Mouse (Mus musculus) liver, embryonic 14.5 days (tissue): ENCODE measurements at regions not wholly inside any gene's neighbourhood (a gene's known extent, or its start where the extent isn't known, plus 50 kb on each side); places are given as distances from the start of the nearest gene placed in this dataset.

Source experiments
- ATAC-seq: fragments of 200-750 bp; cut with Nextera tagmentation; 2 replicates; pipeline ENCODE4 v1.8.0; 2017; ENCODE audit warnings: moderate number of reproducible peaks, mild to moderate bottlenecking, moderate library complexity; ENCODE audit not compliant: insufficient read depth
- DNase-seq, 3 experiments: peaks; one replicate each; pipeline ENCODE4 v3.0.0-alpha.2; 2012 to 2013; ENCODE audit warnings: low read depth in 3 of 3, low spot score in 3 of 3
- H3K27ac ChIP-seq: fragments of 300-500 bp; sonication (generic); 2 replicates; pipeline ENCODE4 v1.5.1; 2014; ENCODE audit warnings: moderate library complexity, mild to moderate bottlenecking, control low read depth, inconsistent platforms
- H3K27me3 ChIP-seq: fragments of 300-500 bp; sonication (generic); 2 replicates; pipeline ENCODE4 v1.6.1; 2014; ENCODE audit warnings: mild to moderate bottlenecking, low read length, moderate library complexity; ENCODE audit not compliant: control insufficient read depth, insufficient read depth
- H3K36me3 ChIP-seq: fragments of 300-500 bp; sonication (generic); replicated peaks from 2 replicates; pipeline ENCODE4 v1.6.1; 2014; ENCODE audit warnings: low read depth; ENCODE audit not compliant: control insufficient read depth, insufficient read depth
- H3K4me1 ChIP-seq, 2 experiments: fragments of 200-500 bp in 1 of 2; fragments of 300-500 bp in 1 of 2; sonication (generic) in 1 of 2; replicated peaks; 2 replicates each; pipeline ENCODE4 v1.6.1; 2012 to 2014; ENCODE audit warnings: antibody characterized with exemption in 1 of 2, inconsistent platforms in 1 of 2, low read length in 1 of 2; ENCODE audit not compliant: control insufficient read depth in 2 of 2, insufficient read depth in 2 of 2
- H3K4me2 ChIP-seq: fragments of 300-500 bp; sonication (generic); 2 replicates; pipeline ENCODE4 v1.6.1; 2014; ENCODE audit warnings: low read depth, mild to moderate bottlenecking, control low read depth, moderate library complexity
- H3K4me3 ChIP-seq, 2 experiments: fragments of 200-500 bp in 1 of 2; fragments of 300-500 bp in 1 of 2; sonication (generic) in 1 of 2; 2 replicates each; pipeline ENCODE4 v1.5.1; 2012 to 2014; ENCODE audit warnings: low read depth in 2 of 2, low read length in 2 of 2, mild to moderate bottlenecking in 2 of 2, control low read depth in 1 of 2, inconsistent platforms in 1 of 2, moderate library complexity in 1 of 2; ENCODE audit not compliant: insufficient read depth in 1 of 2
- H3K9ac ChIP-seq: fragments of 300-500 bp; sonication (generic); replicated peaks from 2 replicates; pipeline ENCODE4 v1.6.1; 2014; ENCODE audit warnings: mild to moderate bottlenecking, control low read depth, moderate library complexity
- H3K9me3 ChIP-seq: fragments of 300-500 bp; sonication (generic); 2 replicates; pipeline ENCODE4 v1.6.1; 2016; ENCODE audit warnings: low read length, mixed read lengths; ENCODE audit not compliant: control insufficient read depth
- CTCF ChIP-seq: IDR thresholded peaks from 2 replicates; pipeline ENCODE4 v1.5.1; 2016; ENCODE audit warnings: antibody characterized with exemption, low read depth, control low read depth
- EP300 ChIP-seq: IDR thresholded peaks from 2 replicates; pipeline ENCODE4 v1.6.1; 2016; ENCODE audit warnings: antibody characterized with exemption, low read depth
- WGBS: fragments of 180-500 bp; shearing (Covaris S2); extraction: QIAGEN DNeasy Blood & Tissue Kit; methylation state at CpG from one replicate; pipeline ENCODE4 v1.1.7; 2014; ENCODE audit not compliant: insufficient replicate concordance; 5-methylcytosine and 5-hydroxymethylcytosine counted together

DNA sequence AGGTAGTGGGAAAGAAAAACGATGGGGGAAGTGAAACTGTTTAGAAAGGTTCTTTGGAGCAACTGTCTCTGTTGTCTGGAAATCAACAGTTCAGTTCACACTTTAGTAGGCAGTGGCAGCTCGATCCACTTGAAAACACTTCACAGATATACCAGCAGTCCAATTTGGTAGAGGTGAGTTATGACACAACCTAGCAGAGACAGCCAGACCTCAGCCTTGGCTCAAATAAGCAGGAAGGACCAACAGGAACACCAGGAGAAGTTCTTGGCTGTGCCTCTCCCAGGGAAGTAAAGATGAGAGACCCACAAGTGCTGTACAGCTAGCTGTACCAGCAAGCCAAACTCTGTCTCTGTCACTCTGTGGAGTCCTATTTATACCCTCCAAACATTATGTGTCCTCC, 163.2 kb upstream of the Nampt start:
- no peaks in the 10 kb centered on the region for H3K36me3 ChIP-seq
- H3K9ac ChIP-seq = no peak overlapping the region
- no peak for TF ChIP-seq EP300
- no peak for TF ChIP-seq CTCF
- no peak overlapping the region for H3K4me2 ChIP-seq
- 45% methylated on average over 2 of the region's 2 CpGs for WGBS
- 0 out of 4 replicates have a peak, but pooled peaks cover 0 to 1% of the 10 kb centered on the region in 2 experiments for H3K4me1 ChIP-seq
- no peaks in the 10 kb centered on the region for H3K9me3 ChIP-seq
- ATAC-seq (no peak), DNase-seq (no peak)
- no peak overlapping the region for H3K27ac ChIP-seq
- H3K27me3 ChIP-seq = no peaks in the 10 kb centered on the region
- H3K4me3 ChIP-seq = no peak overlapping the region

DNA sequence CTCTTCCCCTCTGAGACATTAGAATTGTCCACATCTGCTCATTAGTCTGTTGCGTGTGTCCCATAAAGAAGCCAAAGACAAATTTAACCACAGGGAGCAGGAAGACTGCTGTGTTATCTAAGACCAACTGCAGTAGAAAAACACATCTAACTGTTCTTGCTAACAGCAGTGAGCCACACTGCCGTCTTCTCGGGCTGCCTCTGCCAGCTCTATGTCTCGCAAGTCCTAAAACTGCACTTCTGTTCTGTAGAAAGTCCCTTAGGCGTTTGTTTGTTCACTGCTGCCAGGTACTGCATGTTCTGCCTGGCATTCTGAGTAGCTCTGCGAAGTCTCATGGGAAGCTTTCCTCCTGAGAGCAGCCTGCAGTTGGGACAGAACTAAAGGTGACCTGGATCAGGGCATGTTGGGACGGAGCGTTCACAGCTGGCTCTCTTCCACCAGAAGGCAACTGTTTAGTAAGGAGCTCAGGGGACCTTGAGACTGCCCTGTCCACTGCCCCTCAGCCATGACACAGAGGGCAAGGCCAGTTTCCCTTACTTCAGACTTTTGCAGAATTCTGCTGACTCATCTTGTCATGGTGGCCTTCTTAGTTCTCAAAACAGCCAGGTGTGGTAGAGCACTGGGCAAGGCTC, 157.4 kb upstream of the Nampt start:
- Histone ChIP-seq H3K4me1 (0 out of 4 replicates have a peak, but pooled peaks cover 0 to 1% of the 10 kb centered on the region in 2 experiments), H3K4me3 (no peak overlapping the region), H3K27me3 (no peaks in the 10 kb centered on the region), H3K4me2 (no peak overlapping the region), H3K36me3 (no peaks in the 10 kb centered on the region), H3K27ac (no peak overlapping the region), H3K9ac (no peak overlapping the region), H3K9me3 (no peaks in the 10 kb centered on the region)
- 46% methylated on average over 8 of the region's 8 CpGs for WGBS
- ATAC-seq = no peak
- DNase-seq = no peak
- TF ChIP-seq CTCF (no peak), EP300 (no peak)

DNA sequence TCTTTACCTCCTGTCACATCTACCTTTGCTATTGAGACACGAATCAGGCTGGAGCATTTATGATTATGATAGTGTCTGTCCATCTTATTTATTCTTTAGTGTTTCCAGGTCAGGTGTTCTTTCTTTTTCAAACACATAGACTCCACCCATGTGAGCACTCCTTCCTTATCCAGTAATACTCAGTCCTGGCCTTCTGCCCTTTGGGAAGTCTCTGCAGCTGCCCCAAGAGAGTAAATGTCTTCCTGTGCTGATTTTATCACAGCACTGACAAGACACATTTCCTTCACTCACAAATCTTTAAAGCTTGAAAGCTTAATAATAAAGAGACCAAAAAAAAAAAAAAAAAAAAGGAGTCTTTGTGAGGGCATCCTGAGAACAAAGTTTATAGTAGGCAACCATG, 153.3 kb upstream of the Nampt start:
- Histone ChIP-seq H3K27ac (no peak overlapping the region), H3K4me3 (no peak overlapping the region), H3K9me3 (no peaks in the 10 kb centered on the region), H3K27me3 (no peaks in the 10 kb centered on the region), H3K4me1 (peaks cover 0 to under 1% of the 10 kb centered on the region in 2 experiments; a peak in 1 of 4 replicates), H3K4me2 (no peak overlapping the region), H3K9ac (no peak overlapping the region), H3K36me3 (no peaks in the 10 kb centered on the region)
- no peak for DNase-seq
- no peak for ATAC-seq
- 29% methylated on average over 1 of the region's 1 CpGs for WGBS
- no peak for TF ChIP-seq CTCF
- no peak for TF ChIP-seq EP300

DNA sequence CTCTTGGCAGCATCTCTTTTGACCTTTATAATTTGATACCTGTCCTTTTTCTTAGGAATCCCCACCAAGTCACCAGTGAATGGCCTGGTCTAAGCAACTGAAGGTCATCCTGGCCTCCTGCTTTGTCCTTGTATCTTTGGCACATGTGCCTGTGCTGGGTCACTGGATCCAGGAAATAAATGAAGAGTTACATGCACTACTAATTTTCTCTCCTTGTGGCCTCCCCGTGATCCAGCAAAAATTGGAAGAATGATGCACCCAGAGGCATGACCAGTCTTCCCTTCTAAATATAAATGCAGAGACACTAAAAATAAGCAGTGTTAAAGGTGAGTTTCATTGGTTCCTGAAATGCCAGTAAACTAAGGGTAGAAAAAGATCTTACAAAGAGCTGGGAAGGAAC, 141.4 kb upstream of the Nampt start:
- Histone ChIP-seq H3K27me3 (no peaks in the 10 kb centered on the region), H3K36me3 (no peaks in the 10 kb centered on the region), H3K27ac (no peak overlapping the region), H3K9me3 (no peaks in the 10 kb centered on the region), H3K4me1 (no peaks in the 10 kb centered on the region), H3K9ac (no peak overlapping the region), H3K4me2 (no peak overlapping the region), H3K4me3 (no peak overlapping the region)
- WGBS = 53% methylated on average over 1 of the region's 1 CpGs
- ATAC-seq (no peak), DNase-seq (no peak)
- no peak for TF ChIP-seq EP300
- TF ChIP-seq CTCF = no peak

DNA sequence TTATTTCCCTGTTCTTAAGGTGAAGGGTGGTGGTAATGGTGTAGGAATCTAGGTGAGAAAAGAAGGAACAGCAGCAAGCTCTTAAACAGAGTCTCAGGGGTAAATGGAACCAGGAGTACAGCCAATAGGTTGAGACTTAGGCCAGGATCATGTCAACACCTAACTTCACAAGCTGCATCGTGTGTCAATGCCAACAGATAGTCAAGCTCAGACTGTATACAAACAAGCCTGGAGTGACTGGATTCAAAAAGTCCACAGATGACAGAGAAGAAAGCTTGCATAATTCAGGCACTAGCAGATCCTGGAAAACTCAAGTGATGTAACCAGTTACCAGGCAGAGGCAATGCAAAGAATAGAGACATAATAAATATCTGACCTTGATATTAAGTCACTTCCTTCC, 140.6 kb upstream of the Nampt start:
- no peak for DNase-seq
- Histone ChIP-seq H3K9ac (no peak overlapping the region), H3K27ac (no peak overlapping the region), H3K36me3 (no peaks in the 10 kb centered on the region), H3K4me1 (no peaks in the 10 kb centered on the region), H3K4me2 (no peak overlapping the region), H3K27me3 (no peaks in the 10 kb centered on the region), H3K9me3 (no peaks in the 10 kb centered on the region), H3K4me3 (no peak overlapping the region)
- TF ChIP-seq CTCF = no peak
- no peak for ATAC-seq
- 31% methylated on average over 1 of the region's 1 CpGs for WGBS

DNA sequence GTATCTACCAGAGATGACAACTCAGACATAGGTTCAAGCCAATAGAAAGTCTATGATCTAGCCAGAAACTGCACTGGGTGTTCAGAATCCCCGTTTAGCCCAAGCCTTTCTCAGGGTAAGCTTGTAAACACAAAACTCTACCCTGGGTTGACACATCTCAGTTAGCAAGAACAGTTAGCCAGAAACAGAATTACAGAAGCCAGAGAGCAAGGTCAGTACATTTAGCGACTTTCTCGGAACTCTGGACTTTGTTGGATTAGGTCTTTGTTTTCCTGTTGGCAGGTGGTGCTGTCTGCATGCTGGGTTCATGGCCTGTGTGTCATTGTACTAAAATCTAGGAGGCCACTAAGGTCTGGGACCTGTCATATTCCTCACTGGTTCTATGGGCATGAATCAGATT, 137.4 kb upstream of the Nampt start:
- no peak overlapping the region for H3K9ac ChIP-seq
- H3K9me3 ChIP-seq = no peaks in the 10 kb centered on the region
- TF ChIP-seq CTCF = no peak
- no peak for TF ChIP-seq EP300
- H3K27ac ChIP-seq = no peak overlapping the region
- no peaks in the 10 kb centered on the region for H3K36me3 ChIP-seq
- no peaks in the 10 kb centered on the region for H3K27me3 ChIP-seq
- no peak overlapping the region for H3K4me2 ChIP-seq
- H3K4me1 ChIP-seq = no peaks in the 10 kb centered on the region
- ATAC-seq = no peak
- H3K4me3 ChIP-seq = no peak overlapping the region
- WGBS = 57% methylated on average over 3 of the region's 3 CpGs
- DNase-seq = no peak
